Mouse (Mus musculus): ENCODE results near the gene Rdh8.
A peak's percentile ranks its signal among the peaks of the same experiment; 100 is the strongest.

Gene Rdh8

DNA sequence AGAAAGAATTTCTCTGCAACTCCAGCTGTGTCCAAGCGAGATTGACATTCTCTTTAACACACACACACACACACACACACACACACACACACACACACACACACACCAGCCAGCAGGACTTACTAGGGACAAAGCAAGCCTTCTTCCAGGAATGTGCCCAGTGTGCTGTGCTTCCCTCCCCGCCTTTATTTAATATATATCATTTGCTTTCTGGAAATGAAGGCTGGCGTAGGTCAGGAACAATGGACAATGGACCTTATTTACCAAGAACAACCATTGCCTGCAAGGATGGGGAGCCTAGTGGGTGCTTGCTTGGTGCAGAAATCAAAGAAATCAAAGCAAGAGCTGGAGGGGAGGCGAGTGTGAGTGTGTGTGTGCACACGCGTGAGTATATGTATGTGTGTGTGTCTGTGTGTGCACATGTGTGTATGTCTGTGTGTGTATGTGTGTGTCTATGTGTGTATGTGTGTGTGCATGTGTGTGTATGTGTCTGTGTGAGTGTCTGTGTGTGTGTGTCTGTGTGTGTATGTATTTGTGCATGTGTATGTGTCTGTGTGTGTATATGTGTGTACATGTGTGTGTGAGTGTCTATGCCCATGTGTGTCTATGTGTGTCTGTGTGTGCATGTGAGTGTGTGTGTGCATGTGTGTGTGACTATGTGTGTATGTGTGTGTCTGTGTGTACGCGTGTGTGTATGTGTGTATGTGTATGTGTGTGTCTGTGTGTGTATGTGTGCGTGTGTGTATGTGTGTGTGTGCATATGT lies 19.1 kb downstream of the Rdh8 start:
- no peak for DNase-seq (ENCODE audit: low read depth, low spot score)

DNA sequence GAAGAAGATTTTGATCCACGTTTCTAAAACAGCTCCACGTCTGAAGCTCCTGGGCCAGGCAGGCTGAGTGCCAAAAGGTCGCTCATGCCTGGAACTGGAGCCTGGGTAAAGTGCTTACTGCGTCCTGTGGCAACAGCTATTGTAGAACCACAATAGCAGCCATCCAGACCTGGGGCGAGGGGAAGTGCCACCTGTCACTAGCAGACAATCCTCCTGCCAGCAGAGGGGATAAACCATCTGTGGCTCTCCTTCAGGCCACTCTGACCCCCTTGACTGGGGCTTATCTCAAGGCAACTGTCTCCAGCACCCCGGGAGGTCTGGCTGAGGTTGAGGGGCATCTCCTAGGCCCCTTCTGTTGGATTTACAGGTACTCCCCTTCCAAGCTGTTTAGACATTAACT lies 20.6 kb downstream of the Rdh8 start:
- DNase-seq (ENCODE audit: low read depth, low spot score): no peak

DNA sequence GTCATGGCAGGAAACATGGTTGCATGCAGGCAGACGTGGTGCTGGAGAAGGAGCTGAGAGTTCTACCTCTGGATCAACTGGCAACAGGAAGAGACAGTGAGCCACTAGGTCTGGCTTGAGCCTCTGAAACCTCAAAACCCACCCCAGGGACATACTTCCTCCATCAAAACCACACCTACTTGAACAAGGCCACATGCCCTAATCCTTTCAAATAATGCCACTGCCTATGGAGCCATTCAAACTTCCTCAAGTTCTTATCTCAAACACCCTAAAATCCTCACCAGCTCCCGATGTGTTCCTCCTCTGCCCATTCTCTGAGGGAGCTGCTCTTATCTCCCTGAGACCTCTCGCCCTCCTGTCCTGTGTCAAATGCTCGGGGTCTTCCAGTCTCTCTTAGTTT lies 23.9 kb downstream of the Rdh8 start:
- DNase-seq (ENCODE audit: low read depth, low spot score): no peak

DNA sequence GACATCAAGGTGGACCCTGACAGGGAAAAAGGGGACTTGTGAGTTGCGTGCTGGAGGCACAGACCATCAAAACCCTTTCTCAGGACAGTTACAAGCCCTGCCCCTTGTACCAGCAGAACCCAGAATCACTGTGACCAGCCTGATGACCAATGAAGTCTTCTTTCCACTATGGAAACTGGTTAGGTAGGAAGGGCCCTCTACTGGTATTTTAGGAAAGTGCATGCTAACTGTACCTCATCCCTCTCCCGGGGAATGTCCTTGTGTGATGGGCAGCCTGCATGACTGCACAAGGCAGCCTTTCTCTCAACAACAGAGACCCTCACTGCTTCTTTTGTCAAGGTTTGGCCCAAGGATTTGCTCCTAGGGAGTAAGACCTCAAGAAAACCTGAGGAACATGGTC lies 24.4 kb downstream of the Rdh8 start:
- DNase-seq (ENCODE audit: low read depth, low spot score): no peak

DNA sequence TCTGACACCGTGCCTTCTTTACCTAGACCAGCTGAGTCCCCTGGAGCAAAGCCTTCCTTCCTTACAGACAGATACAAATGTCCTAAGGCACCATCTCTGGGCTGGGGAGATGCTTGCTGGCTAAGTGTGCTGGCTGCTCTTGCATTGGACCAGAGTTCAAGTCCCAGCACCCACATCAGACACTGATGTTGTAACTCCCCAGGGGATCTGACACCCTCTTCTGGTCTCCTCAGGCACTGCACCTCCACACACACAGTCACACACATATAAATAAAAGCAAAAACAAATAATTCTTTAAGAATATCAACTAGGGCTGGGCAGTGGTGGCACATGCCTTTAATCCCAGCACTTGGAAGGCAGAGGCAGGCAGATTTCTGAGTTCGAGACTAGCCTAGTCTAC lies 31.9 kb downstream of the Rdh8 start:
- DNase-seq (ENCODE audit: low read depth, low spot score): no peak

DNA sequence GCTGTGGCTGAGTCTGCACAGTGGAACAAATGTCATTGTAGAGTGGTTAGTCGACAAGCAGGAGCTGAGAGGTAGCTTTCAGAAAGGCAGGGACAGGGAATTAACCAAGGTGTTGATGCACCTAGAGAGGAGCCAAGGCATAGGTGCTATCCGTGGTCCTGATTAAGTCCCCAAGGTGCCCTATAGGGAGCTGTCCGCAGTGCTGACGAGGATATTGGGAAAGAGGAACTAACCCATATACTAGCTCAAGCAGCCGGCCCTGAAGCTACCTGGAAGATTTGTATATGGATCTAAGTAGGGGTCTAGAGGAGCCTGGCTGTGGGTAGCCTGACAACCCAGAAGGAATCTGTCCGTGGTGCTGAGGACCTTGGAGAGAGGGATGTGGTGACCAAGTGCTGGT lies 38.8 kb downstream of the Rdh8 start:
- no peak for DNase-seq (ENCODE audit: low read depth, low spot score)

DNA sequence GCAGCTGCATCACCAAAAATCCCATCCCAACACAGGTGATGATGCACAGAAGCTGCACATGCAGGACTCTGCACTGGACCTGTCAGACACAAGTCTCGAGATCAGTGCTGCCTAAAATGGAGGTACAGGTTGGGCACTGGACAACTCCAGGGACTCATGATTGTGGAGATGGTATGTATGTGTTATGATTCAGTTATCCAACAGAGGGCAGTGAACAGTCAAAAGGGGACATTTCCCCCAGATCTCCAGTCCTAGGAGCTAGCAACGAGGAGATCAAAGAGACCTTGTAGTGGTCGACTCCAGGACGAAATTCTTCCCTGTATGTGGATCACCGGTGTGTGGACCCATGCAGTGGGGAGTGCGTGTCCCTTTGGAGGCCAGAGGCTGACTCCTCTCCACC lies 41.6 kb downstream of the Rdh8 start:
- no peak for DNase-seq (ENCODE audit: low read depth, low spot score)

DNA sequence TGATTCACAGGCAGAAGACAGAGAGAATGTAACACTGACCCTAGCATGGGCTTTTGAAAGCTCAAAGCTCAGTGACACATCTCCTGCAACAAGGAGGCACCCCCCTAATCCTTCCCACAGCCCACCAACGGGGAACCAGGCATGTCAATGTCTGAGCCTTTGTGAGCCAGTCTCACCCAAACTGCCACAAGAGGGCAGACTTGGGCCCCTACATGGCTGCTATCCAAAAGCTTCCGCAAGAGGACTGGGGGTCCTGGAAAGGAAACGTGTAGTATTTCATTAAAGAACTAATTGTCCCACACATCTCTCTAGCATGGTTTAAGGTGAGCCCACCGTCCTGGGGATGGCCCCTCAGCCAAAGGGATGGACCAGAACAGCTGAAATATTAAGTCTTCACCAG lies 43.5 kb downstream of the Rdh8 start:
- no peak for DNase-seq (ENCODE audit: low read depth, low spot score)

DNA sequence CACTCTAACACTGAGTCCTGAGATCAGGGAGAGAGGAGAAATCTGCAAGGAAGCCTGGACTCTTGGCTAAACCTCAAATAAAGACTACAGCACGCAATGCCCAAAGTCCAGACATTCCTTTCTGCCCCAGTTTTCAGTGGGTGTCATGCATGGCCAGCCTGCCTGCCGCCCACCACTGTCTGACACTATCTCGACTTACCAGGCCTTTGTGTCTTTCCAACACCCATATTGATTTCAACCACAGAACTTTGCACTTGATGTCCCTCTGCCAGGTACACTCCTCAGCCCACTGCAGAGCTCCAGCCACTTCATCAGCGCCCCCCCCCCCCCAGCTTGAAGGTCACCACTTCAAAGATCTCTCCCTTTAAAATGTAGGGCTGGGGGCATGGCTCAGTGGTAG lies 43.9 kb downstream of the Rdh8 start:
- DNase-seq (ENCODE audit: low read depth, low spot score): no peak

DNA sequence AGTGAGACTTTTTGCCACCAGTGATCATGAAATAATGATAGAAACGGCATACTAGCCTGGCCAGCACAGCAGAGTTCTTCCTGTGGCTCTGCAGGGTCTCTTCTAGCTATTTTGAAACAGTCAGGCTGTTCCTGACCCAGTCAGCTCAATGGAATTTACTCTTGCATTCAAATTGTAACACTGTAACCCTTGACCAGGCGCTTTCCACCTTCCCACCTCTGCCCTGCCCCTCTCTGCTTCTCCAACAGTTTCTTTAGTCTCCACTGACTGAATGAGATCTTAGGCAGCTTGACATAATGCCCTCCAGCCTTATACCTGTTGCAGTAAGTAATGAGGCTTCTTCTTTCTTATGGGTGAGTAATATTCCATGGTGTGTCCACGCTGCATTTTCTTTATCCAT lies 48.6 kb downstream of the Rdh8 start:
- no peak for DNase-seq (ENCODE audit: low read depth, low spot score)

DNA sequence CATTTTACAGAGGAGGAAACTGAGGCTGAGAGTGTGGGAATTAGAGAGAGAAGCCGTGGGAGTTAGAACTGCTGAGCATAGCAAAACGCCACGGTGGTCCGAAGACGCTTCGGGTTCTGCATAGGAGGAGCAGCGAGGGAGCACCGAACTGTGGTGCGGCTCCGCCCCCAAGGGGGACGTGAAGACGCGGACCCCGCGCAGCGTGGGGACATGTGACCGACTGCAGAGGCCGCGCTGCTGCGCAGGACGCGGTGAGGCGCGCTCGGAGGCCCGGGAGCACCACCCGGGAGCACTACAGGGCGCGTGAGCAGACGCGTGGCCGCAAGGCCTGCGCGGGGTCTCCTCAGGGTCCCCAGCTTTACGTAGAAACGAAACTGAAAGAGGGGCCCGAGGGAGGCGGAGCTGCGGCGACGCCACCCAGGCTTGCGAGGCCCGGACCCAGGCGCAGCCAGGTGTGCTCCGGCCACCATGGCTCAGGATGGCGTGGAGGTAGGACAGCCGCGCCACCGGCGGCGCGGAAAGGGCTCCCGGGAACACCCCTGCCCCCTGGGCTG lies 50.2 kb downstream of the Rdh8 start, which contains the start of gene A230050P20Rik:
TSS of gene A230050P20Rik (plus strand) at position 195 of the 554 bp plus-strand sequence.
- peak; percentile 18 for DNase-seq (ENCODE audit: low read depth, low spot score)

DNA sequence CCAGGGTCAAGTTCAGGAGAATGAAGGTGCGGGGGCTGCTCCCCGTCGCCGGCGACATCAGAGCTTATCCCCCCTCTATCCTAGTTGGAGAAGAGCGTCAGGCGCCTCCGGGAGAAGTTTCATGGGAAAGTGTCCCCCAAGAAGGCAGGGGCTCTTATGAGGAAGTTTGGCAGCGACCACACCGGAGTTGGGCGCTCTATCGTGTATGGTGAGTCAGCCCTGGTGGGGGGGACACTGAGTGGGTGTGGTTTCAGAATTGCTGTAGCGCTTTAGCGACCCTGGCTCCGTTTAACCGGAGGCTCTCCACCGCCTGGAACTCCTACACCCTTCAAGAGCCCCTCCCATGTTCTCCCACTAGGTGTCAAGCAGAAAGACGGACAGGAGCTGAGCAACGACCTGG lies 50.9 kb downstream of the Rdh8 start:
- no peak for DNase-seq (ENCODE audit: low read depth, low spot score)

DNA sequence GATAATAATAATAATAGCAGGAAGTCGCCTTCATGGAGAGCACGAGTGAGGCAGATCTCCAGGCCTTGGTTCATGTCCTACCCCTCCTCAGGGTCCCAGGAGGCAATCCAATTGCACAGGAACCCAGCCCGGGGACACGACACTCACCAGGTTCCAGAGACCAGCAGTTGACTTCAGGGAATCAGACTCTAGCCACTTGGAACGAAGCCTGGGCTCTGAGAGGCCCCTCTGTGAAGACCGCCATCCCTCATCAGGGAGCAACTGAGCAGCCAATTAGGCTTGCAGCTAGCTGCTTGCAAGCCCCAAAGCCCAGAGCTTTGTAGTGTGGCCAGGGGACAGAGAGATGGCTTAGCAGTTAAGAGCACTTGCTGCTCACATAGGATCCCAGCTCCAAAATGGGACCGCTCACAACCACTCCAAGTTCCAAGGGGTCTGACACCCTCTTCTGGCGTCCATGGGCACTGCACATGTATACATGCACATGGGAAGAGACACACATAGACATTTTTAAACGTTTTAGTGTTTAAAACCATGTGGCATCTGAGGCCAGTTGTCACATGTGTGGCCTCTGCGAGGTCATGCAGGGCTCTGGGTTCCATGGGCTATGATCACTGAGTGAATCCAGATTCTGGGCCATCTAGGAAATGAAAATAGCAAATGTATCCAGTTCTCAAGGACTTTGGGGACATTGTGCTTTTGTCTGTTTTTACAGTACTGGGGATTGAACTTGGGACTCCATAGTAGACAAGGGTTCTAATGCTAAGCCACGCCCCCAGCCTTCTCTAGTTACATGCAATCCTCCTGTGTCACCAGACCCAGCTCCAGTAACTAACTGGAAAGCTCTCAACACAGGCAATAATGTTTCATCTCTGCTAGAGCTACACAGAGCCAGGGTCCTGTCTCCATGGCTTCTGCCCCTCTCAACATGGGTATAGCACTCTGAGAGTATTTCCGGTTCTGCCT lies 52.2 kb downstream of the Rdh8 start:
- no peak for DNase-seq (ENCODE audit: low read depth, low spot score)

DNA sequence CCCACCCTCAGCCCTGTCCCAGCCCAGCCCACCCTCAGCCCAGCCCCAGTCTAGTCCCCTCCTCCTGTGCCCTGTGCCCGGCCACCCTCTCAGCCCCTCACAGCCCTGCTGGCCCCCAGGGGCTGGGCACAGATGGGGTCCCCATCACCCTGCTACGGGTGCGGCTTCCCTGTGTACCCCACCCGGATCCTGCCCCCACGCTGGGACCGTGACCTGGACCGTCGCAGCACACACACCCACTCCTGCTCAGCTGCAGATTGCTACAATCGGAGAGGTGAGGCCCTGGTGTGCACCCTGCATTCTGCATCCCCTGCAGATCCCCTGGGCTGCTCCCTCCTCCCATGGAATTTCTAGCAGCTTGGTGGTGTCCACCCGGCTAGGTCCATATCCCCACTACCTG lies 54.7 kb downstream of the Rdh8 start:
- no peak for DNase-seq (ENCODE audit: low read depth, low spot score)

DNA sequence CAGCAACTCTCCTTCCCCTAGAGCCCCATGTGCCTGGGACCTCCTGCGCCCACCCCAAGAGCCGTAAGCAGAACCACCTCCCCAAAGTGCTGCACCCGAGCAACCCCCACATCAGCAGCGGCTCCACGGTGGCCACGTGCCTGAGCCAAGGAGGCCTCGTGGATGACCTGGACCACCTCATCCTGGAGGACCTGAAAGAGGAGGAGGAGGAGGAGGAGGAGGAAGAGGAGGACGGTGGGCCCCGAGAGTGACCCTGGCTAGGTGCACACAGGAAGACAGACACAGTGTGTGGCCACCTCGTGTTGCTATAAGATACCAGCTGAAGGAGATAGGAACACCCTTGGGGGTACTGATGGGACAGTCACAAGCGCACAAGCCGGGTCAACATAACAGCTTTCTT lies 55.2 kb downstream of the Rdh8 start:
- no peak for DNase-seq (ENCODE audit: low read depth, low spot score)

DNA sequence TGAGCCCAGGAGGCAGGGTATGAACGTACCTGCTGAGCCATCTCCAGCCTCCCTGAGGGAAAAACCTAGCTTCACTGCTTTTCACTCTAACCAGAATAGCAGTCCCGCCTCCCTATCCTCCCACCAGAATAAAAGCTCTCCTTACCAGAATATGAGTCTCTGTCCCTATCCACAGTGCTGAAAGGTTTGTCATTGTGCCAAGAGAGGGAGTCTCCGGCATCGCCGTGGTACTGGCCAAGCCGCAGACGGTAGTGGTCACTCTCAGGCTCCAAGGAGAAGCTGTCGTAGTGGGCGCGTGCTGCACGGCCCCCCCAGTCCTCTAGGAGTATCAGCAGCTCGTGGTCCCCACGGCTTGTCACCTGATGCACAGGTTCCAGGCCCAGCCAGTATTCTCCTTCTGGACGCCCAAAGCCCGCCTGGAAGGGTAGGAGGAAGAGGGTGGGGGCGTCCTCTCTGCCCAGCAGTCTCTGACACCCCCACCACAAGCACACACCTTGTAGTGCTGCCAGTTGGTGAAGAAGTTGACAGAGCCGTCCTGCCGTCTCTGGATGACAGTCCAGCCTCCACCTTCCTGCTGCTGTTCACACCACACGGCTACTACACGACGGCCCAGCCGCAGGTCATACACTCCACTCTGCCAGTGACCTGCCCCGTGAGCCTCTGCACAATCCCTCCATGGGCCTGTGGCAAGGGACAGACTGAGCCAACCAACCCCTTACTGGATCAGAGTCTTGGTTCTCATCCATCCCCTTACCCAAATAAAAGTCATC lies 56.9 kb downstream of the Rdh8 start:
- no peak for DNase-seq (ENCODE audit: low read depth, low spot score)

All from retina, adult 2 months (tissue).